Mouse (Mus musculus) megakaryocyte progenitor cell, adult 5-6 weeks (primary cell): ENCODE measurements around the gene Rnf150. TPM values are rescaled to one million over a fixed set of nuclear protein-coding genes. Genes with fewer than 3 reads are reported as not detected.

ENCODE experiments used
- ATAC-seq: replicated peaks from 2 replicates; pipeline ENCODE4 v1.8.0; 2016; ENCODE audit warnings: mild to moderate bottlenecking, moderate TSS enrichment, inconsistent platforms; ENCODE audit not compliant: poor library complexity
- total RNA-seq, 2 experiments: library from RNA; stranded (forward) in 1 of 2; stranded (reverse) in 1 of 2; fragments of 157-497, 149-512 nt in 1 of 2; fragments of 200-1000 nt in 1 of 2; gene quantifications; 2 replicates each; pipeline versions ENCODE4 v1.2.3 to v1.2.4; 2015 to 2017

Gene Rnf150
- total RNA-seq, 2 experiments from 2014 or later, result 0.21 to 0.99 TPM

- ATAC-seq, result no peak
Measured at GRCm38 (mm10) chr8:82887234-82887633, 24.1 kb downstream of the Rnf150 start.

- no peak for ATAC-seq
Measured at GRCm38 (mm10) chr8:82889062-82889720, 26.0 kb downstream of the Rnf150 start.

DNA sequence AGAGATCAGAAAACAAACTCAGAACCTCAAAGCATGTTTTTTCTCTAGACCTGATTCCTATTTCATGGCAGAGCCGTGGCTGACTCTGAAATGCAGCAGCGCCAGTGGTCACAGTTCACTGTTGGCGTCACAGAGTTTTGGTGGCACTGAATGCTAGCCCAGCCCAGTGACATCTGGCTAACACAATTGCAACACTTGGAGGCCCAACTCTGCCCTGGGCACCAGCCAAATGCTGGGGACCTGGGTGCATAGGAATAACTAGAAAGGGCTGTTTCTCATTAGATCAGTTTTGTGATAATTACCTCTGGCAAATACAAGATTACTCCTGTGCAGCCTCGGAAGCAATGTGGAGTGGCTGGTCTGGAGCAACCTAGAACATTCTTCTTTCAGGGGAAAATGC is 31.9 kb downstream of the Rnf150 start:
- no peak for ATAC-seq

- no peak for ATAC-seq
Measured at GRCm38 (mm10) chr8:82896796-82897195, 33.6 kb downstream of the Rnf150 start.

DNA sequence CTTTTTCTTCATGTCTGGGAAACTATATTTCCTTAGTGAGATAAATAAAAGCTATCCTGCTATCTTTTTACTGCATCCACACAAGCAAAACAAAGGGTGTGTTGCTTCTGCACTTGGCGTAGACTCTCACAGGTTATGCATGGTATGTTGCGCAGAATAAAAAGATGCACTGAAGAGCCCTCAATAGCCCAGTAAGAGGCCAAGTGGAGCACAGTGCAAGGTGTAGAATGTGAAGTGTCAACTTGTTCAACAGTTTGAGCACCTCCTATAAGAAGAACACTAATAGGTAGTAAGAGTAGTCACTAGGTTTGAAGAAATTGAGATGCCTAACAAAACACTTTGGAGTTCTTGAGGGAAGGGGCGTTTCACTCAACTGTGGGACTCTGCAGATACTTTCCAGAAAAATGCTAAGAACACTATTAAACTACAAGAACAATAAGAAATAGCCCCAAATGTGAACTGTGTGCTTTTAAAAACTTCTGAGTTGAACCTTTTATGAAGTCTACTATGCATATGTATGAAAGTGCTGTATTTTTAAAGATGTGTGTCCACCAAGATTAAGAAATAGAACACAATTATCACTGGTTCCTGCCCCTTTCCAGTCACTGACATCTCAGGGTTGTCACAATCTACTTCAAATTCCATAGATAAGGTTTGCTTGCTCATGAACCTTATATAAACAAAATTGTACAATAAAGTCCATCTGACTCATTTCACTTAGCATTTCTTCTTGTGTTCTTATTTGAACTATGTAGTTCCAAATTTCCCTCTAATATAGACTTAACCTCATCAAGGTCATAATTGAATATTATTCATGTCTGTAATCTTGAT is 34.7 kb downstream of the Rnf150 start:
- no peak for ATAC-seq

- no peak for ATAC-seq
Measured at GRCm38 (mm10) chr8:82898459-82898841, 35.3 kb downstream of the Rnf150 start.

- ATAC-seq, result no peak
Measured at GRCm38 (mm10) chr8:82900958-82901357, 37.8 kb downstream of the Rnf150 start.

DNA sequence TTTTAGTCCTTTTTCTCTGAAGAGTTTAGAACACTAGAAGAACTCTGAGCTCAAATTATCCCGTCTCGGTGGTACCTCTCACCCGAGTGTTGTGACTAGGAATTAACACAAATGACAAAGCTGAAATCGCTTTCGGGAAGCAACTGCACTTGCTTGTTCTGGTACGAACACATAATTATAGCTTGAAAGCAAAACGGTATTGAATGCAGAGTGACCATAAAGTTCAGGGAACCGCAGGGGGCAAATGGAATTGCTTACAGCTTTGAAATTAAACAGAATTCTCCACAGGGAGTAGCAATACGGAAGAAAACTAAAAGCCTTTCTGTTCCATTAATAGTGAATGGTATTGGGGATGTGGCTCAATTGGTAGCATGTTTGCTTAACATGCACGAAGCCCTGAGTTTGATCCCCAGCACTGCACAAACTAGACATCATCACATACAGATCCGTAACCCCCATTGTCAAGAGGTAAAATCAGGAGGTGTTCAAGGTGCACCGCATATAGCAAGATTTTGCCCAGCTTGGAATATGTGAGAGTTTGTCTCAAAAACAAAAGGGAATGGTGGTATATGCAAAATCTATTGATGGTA is 38.5 kb downstream of the Rnf150 start:
- no peak for ATAC-seq

DNA sequence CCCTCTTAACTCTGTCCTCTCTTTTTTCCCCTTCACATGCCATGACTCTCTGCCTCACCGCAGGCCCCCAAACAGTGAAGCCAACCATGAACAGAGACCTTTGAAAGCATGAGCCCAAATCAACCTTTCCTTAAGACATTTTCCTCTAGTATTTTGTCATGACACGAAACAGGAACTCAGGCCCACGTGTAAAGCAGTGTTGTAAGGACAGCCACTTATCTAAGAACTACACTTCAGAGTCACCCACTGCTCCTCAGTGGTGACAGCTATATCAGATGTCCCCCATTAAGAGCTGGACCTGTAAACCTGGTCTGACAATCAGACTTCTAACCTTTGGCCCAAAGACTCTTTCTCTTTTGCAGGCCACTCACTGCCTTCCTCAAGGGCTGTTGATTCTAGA is 40.3 kb downstream of the Rnf150 start:
- peak; percentile 89 for ATAC-seq

DNA sequence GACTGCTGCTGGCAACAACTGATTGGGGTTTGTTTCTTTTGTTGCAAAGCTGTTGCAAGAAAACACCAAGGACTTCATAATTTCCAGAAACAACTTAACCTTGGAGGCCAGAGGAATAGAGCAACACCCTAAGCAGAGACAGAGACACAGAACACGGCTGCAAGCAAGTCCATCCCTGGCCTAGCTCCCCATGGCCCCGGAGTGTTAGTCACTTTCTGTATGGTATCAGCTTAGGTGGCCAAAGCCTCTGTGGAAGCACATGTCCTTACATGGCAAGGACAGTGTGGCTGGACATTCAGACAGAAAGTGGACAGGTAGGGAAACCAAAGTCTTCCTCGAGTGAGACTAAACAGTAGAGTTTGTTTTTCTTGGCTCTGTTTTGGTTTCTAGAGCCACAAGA is 44.1 kb downstream of the Rnf150 start:
- ATAC-seq, result no peak

DNA sequence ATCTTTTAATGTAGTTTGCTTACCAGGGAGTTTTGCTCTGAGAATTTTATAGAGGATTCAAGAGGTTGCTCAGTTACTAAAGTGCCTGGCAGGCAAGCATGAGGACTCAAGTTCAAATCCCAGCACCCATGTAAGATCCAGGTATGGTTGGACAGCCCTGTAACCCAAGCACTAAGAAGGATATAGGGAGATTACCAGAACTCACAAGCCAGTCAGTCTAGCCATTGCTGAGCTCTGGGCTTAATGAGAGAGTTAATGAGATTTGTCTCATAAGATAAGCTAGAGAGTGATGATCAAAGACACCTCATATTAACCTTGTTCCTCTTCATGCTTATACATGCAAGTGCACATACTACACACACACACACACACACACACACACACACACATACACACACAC is 48.3 kb downstream of the Rnf150 start:
- no peak for ATAC-seq

- ATAC-seq, result peak; percentile 42
Measured at GRCm38 (mm10) chr8:82912282-82912681, 49.1 kb downstream of the Rnf150 start.

- peak; percentile 29; the same call in 1 of the 2 replicates for ATAC-seq
Measured at GRCm38 (mm10) chr8:82914543-82914942, 51.4 kb downstream of the Rnf150 start.

DNA sequence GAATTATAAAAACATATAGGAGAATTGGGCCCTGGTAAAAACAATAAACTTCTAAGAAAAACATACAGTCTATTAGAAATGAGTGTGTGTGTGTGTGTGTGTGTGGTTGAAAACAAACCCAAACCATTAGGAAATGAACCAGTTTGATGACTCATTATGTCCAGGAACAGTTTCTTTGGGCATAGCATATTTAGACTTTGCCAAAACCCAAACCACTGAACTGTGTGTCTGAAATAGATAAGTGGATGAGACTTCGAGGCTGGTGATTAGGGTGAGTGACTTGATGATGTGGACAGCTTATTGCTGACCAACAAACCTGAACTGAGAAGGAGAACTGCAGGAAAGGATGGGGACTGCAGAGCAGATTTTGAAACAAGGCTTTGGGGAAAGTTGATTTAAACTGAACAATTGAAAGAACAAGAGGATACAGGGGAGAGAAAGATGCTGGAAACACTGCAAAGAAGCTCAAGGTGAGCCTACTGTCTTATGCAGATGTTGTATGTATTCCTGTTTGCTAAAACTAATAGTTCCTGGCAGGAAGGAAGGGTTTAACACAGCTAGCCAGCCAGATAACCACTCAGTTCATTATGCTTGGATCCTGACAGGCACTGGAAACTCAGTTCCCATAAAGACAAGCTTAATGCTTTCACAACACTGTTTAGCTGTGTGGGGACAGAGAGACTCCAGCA is 53.8 kb downstream of the Rnf150 start:
- ATAC-seq, result peak; percentile 69

GRCm38 (mm10) chr8:82917540-82918316 is 54.6 kb downstream of the Rnf150 start:
- peak; percentile 76 for ATAC-seq

DNA sequence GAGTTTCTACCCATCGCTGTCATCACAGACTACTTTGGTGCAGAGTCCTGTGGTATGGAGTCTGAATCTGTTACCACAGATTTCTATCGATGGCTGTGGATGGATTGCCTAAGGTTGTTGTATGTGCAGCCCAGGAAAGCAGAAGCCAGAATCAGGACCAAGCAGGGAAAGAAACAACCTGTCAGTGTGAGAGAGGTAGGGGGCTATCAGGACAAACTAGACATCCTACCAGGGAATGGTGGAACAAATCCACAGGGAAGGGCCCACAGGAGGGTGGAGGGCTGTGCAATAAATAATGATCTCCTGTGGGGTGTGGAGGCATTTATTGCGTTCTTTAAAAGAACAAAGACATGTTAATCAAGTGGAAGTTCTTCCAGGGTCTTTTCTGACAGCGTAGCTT is 56.5 kb downstream of the Rnf150 start:
- no peak for ATAC-seq

- ATAC-seq, result no peak
Measured at GRCm38 (mm10) chr8:82920124-82920523, 57.0 kb downstream of the Rnf150 start.

- no peak for ATAC-seq
Measured at GRCm38 (mm10) chr8:82925286-82925685, 62.1 kb downstream of the Rnf150 start.

DNA sequence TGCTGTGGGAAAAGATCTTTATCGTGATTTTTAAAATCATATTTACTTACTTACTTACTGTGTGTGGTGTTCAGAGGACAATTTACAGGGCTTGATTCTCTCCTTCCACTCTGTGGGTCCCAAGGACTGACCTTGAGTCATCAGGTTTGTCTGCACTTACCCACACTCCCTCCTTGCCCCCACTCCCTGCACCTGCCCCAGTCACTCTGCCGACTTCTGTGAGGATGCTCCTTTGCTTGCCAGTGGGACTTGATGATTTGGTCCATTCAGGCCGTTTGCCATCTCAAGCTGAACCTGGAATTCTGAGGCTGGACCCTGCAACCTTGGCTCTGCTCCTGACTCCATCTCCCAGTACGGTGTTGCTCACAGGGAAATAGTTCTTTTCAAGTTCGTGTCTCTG is 63.4 kb downstream of the Rnf150 start:
- no peak for ATAC-seq

- ATAC-seq, result no peak
Measured at GRCm38 (mm10) chr8:82931554-82931953, 68.4 kb downstream of the Rnf150 start.

DNA sequence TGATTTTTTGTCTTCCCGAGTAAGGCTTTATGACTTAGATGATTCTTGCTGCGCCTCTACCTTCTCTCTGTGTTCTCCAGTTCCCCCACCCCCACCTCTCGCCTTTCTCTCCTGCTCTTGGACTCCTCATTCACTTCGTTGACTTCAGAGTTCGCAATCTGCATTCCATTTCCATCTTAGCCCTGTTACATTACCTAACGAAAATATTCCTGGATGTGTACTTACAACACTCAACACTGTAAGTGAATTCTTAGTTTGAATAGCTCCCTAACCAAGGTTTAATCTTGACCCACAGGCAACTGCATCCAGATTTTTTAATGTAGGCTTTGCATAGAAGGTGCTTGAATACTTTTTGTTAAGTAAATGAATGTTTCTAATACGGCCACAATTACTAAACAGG is 73.0 kb downstream of the Rnf150 start:
- no peak for ATAC-seq
